Mouse (Mus musculus) forebrain, embryonic 12.5 days (tissue): ENCODE data around the gene Hdgfl3. TPM values are rescaled to one million over a fixed set of nuclear protein-coding genes. Genes with fewer than 3 reads are reported as not detected.

Experiments
- ATAC-seq: fragments of 200-750 bp; cut with Nextera tagmentation; 2 replicates; pipeline ENCODE4 v1.8.0; 2017; ENCODE audit warnings: moderate TSS enrichment; ENCODE audit not compliant: low FRiP score
- H3K27ac ChIP-seq: fragments of 300-500 bp; sonication (generic); 2 replicates; pipeline ENCODE4 v1.5.1; 2016; ENCODE audit warnings: mild to moderate bottlenecking
- H3K27me3 ChIP-seq: fragments of 300-500 bp; sonication (generic); 2 replicates; pipeline ENCODE4 v1.6.1; 2016; ENCODE audit warnings: mild to moderate bottlenecking
- H3K36me3 ChIP-seq: fragments of 300-500 bp; sonication (generic); replicated peaks from 2 replicates; pipeline ENCODE4 v1.6.1; 2016; ENCODE audit warnings: mild to moderate bottlenecking
- H3K4me1 ChIP-seq: fragments of 300-500 bp; sonication (generic); 2 replicates; pipeline ENCODE4 v1.6.1; 2016
- H3K4me2 ChIP-seq: fragments of 300-500 bp; sonication (generic); 2 replicates; pipeline ENCODE4 v1.6.1; 2016; ENCODE audit warnings: mild to moderate bottlenecking, moderate library complexity
- H3K4me3 ChIP-seq: fragments of 300-500 bp; sonication (generic); replicated peaks from 2 replicates; pipeline ENCODE4 v1.5.1; 2016; ENCODE audit warnings: mild to moderate bottlenecking
- H3K9ac ChIP-seq: fragments of 300-500 bp; sonication (generic); 2 replicates; pipeline ENCODE4 v1.6.1; 2016; ENCODE audit warnings: mild to moderate bottlenecking
- H3K9me3 ChIP-seq: fragments of 300-500 bp; sonication (generic); 2 replicates; pipeline ENCODE4 v1.6.1; 2016
- WGBS: fragments of 180-500 bp; shearing (Covaris S2); methylation state at CpG from one replicate; pipeline ENCODE4 v1.1.7; 2016; 5-methylcytosine and 5-hydroxymethylcytosine counted together
- polyA plus RNA-seq: library from polyadenylated mRNA; unstranded; fragments of >200 nt; fragmentation: Nextera tagmentation; extraction: Ambion mirVana; gene quantifications from 2 replicates; pipeline ENCODE4 v1.2.1, GENCODE M21; 2016

Hdgfl3 gene
- polyA plus RNA-seq, 1 experiment from 2014 or later: 55.8 TPM

DNA sequence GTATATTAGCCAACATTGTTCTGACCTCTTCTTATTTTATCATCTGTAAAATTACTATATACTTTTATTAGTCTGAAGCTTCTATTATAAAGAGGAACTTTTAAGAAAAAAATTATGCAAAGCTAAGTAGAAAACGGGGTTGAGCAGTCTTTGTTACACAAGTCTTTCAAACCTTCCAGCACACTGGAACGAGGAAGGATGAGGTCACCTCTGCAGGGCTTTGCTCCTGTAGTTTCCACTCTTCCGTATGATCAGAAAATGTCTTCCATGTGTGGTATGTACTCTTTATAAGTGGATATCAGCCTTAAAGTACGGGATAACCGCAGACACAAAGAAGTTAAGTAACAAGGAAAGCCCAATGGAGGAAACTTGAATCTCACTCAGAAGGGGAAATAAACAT is 98.8 kb downstream of the Hdgfl3 start:
- ATAC-seq: no peak
- Histone ChIP-seq H3K27ac (no peak overlapping the region), H3K4me3 (no peak overlapping the region), H3K9ac (no peak overlapping the region), H3K9me3 (no peaks in the 10 kb centered on the region), H3K27me3 (no peaks in the 10 kb centered on the region), H3K36me3 (no peaks in the 10 kb centered on the region), H3K4me1 (no peaks in the 10 kb centered on the region), H3K4me2 (no peak overlapping the region)
- WGBS: 88% methylated on average over 5 of the region's 5 CpGs

- Histone ChIP-seq H3K36me3 (no peaks in the 10 kb centered on the region), H3K4me3 (no peak overlapping the region), H3K4me1 (peaks cover 3% of the 10 kb centered on the region; the same call in 1 of the 2 replicates), H3K4me2 (no peak overlapping the region), H3K9me3 (no peaks in the 10 kb centered on the region), H3K27me3 (no peaks in the 10 kb centered on the region), H3K27ac (no peak overlapping the region), H3K9ac (no peak overlapping the region)
- ATAC-seq: no peak
These were observed 99.4 kb downstream of the Hdgfl3 start for GRCm38 (mm10) chr7:81834847-81835246.

Other genes starting within 250 kb of the Hdgfl3 start
- 33.3 and 34.1 TPM in 2 replicates for gene Homer2, start 226.9 kb downstream of the Hdgfl3 start, polyA plus RNA-seq
- gene Ramac, start 171.5 kb downstream of the Hdgfl3 start, polyA plus RNA-seq: 134 and 138 TPM in 2 replicates
- gene 3110040N11Rik, start 145.0 kb downstream of the Hdgfl3 start, polyA plus RNA-seq: 42.2 and 43.3 TPM in 2 replicates
- gene Btbd1, start 105.0 kb downstream of the Hdgfl3 start, polyA plus RNA-seq: 101 and 102 TPM in 2 replicates
- gene Gm10160, start 78.7 kb downstream of the Hdgfl3 start, polyA plus RNA-seq: not detected in 2 replicates
- 8.5 and 9.6 TPM in 2 replicates for gene Tm6sf1, start 75.5 kb downstream of the Hdgfl3 start, polyA plus RNA-seq
- gene Bnc1, start 57.8 kb upstream of the Hdgfl3 start, polyA plus RNA-seq: 0.33 and 0.40 TPM in 2 replicates
- 20.7 and 21.1 TPM in 2 replicates for gene Sh3gl3, start 239.4 kb upstream of the Hdgfl3 start, polyA plus RNA-seq